Mouse (Mus musculus) neural tube, embryonic 12.5 days (tissue): ENCODE measurements around the gene Gpkow. TPM values are rescaled to one million over a fixed set of nuclear protein-coding genes. Genes with fewer than 3 reads are reported as not detected.
A peak's percentile ranks its signal among the peaks of the same experiment; 100 is the strongest.
"Not testable (repeated sequence)": the region's sequence is repeated elsewhere in the genome, so short reads cannot be mapped to it uniquely, and the experiment has no call there.

ENCODE experiments used
- ATAC-seq: fragments of 200-750 bp; cut with Nextera tagmentation; 2 replicates; pipeline ENCODE4 v1.8.0; 2017; ENCODE audit warnings: low read depth, mild to moderate bottlenecking, moderate TSS enrichment, moderate library complexity; ENCODE audit not compliant: low FRiP score
- H3K27ac ChIP-seq: fragments of 300-500 bp; sonication (generic); 2 replicates; pipeline ENCODE4 v1.5.1; 2016
- H3K27me3 ChIP-seq: fragments of 300-500 bp; sonication (generic); replicated peaks from 2 replicates; pipeline ENCODE4 v1.6.1; 2016; ENCODE audit warnings: mild to moderate bottlenecking
- H3K36me3 ChIP-seq: fragments of 300-500 bp; sonication (generic); 2 replicates; pipeline ENCODE4 v1.6.1; 2016; ENCODE audit warnings: mild to moderate bottlenecking
- H3K4me1 ChIP-seq: fragments of 300-500 bp; sonication (generic); 2 replicates; pipeline ENCODE4 v1.6.1; 2016
- H3K4me2 ChIP-seq: fragments of 300-500 bp; sonication (generic); replicated peaks from 2 replicates; pipeline ENCODE4 v1.6.1; 2016; ENCODE audit warnings: mild to moderate bottlenecking
- H3K4me3 ChIP-seq: fragments of 300-500 bp; sonication (generic); 2 replicates; pipeline ENCODE4 v1.5.1; 2016
- H3K9ac ChIP-seq: fragments of 300-500 bp; sonication (generic); 2 replicates; pipeline ENCODE4 v1.6.1; 2016; ENCODE audit warnings: mild to moderate bottlenecking
- H3K9me3 ChIP-seq: fragments of 300-500 bp; sonication (generic); 2 replicates; pipeline ENCODE4 v1.6.1; 2016; ENCODE audit warnings: mild to moderate bottlenecking
- WGBS: fragments of 180-500 bp; shearing (Covaris S2); methylation state at CpG from one replicate; pipeline ENCODE4 v1.1.7; 2016; 5-methylcytosine and 5-hydroxymethylcytosine counted together
- polyA plus RNA-seq: library from polyadenylated mRNA; unstranded; fragments of >200 nt; fragmentation: Nextera tagmentation; extraction: Ambion mirVana; gene quantifications from 2 replicates; pipeline ENCODE4 v1.2.1, GENCODE M21; 2016

The Gpkow gene
- polyA plus RNA-seq, 1 experiment from 2014 or later = 46.6 TPM

DNA sequence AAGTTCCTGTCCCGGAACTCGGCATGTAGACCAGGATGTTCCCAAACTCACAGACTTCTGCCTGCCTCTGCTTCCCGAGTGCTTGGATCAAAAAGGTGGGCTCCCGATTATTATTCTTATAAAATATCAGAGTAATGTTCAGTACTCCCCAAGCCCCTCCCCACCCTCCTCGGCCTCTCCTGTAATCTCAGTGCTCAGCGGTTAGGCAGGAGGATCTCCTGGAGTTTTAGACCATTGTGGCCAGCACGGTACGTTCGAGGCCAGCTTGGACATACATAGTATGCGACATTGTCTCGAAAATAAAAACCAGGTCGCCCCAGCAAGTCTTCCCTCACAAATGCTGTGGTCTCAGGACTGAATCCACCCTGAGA lies 16.8 kb downstream of the Gpkow start:
- WGBS = 36% methylated on average over 6 of the region's 12 CpGs
- 0 out of 2 replicates have a peak overlapping the region, but pooled peaks have one; percentile 16 for H3K4me3 ChIP-seq
- H3K4me1 ChIP-seq, H3K36me3 ChIP-seq, H3K9ac ChIP-seq, H3K9me3 ChIP-seq, H3K27me3 ChIP-seq, ATAC-seq, H3K27ac ChIP-seq: not testable (repeated sequence)
- peak overlapping the region; percentile 52 for H3K4me2 ChIP-seq

DNA sequence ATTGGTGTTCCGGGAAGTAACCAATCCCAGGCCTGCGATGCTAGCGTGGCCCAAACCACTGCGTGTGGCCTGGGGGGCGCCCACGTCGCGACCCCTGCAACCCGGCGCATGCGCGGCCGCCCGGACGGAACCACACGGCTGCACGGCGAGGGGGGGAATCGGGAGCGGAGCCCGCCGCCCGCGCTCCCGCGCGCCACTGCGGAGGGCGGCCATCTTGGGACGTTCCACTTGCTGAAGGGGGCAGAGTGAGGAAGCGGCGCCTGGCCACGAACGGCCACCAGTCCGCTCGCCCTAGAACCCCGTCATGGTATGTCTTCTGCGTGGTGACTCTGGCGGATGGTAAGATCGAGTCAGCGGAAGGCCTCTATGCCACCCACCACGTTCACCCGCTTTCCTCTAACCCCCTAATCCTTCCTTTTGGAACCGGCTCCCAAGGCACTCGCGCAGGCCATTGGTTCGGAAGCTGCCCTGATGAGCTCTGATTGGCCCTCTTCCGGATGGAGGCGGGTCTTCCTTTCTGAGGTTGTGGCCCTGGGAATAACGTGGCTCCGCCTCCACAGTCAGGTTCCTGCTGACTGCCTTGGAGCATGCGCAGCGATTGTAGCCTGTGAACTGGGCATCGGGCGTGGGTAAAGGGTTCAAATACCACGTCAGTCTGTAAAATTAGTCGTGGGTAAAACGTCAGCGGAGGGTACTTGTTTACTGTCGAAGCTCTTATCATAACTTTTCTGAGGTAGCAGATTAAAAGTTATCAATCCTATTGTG lies 17.4 kb downstream of the Gpkow start, which contains the start of gene Wdr45:
TSS of gene Wdr45 (plus strand) at position 199 of the 765 bp plus-strand sequence.
- peak; percentile 97 for ATAC-seq
- H3K36me3 ChIP-seq, H3K4me1 ChIP-seq, H3K27me3 ChIP-seq, H3K27ac ChIP-seq, H3K9me3 ChIP-seq, H3K9ac ChIP-seq: not testable (repeated sequence)
- WGBS = 18% methylated on average over 49 of the region's 60 CpGs
- Histone ChIP-seq H3K4me2 (peak within 1 kb of the TSS; percentile 52), H3K4me3 (0 out of 2 replicates have a peak within 1 kb of the TSS, but pooled peaks have one; percentile 16)

DNA sequence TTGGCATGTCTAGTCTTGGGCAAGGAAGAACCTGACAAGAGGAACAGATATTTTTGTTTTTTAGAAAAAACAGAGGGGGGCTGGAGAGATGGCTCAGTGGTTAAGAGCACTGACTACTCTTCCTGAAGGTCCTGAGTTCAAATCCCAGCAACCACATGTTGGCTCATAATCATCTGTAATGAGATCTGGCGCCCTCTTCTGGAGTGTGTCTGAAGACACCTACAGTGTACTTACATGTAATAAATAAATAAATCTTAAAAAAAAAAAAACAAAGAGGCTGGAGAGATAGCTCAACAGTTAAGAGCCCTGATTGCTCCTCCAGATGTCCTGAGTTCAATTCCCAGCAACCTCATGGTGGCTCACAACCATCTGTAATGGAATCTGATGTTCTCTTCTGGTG lies 19.1 kb downstream of the Gpkow start:
- 53% methylated on average over 1 of the region's 1 CpGs for WGBS
- H3K27me3 ChIP-seq, H3K36me3 ChIP-seq, H3K27ac ChIP-seq, H3K4me3 ChIP-seq, ATAC-seq, H3K4me1 ChIP-seq, H3K9me3 ChIP-seq, H3K9ac ChIP-seq, H3K4me2 ChIP-seq: not testable (repeated sequence)

DNA sequence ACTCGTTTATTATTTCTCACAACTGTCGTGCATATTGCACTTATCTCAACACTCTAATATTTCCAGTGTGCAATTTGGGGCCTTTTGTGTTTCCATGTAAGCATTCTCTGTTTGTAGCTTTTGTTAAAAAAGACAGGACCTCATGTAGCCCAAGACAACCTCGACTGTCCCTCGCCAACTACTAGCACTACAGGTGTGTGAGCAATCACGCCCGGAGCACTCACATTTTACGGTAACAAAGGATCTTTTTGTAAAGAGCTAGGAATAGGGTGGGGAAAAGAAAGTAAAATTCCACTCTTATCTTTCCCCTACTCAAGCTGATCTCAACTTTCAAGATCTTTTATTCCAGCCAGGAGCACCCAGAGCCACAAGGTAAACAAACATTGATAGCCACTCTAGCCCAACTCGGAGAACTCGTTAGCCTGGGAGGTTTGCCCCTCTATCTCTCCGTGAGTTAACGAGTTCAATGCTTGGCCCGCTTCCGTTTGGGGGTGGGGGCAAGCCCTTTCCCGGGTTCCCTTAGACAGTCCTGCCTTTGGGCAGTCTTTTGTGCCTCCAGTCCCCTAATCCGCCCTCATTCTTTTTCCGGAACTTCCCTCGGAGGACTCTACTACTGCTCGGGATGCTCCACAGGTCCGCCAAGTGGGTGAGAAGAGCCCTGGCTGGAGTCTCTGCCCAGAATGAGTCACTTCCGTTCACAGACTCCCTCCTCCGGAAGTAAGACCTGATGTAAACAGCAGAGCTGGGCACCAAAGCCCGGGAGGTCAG lies 24.8 kb downstream of the Gpkow start, which contains the start of gene Gm45208:
TSS of gene Gm45208 (plus strand) at position 732 of the 768 bp plus-strand sequence.
- no peaks in the 10 kb centered on the region for H3K27me3 ChIP-seq
- peak; percentile 91 for ATAC-seq
- peak within 1 kb of the TSS; percentile 51 for H3K4me3 ChIP-seq
- H3K4me1 ChIP-seq = peaks cover 5% of the 10 kb centered on the region
- H3K9me3 ChIP-seq = no peaks in the 10 kb centered on the region
- H3K36me3 ChIP-seq = peaks cover 16% of the 10 kb centered on the region
- H3K27ac ChIP-seq = peak within 1 kb of the TSS; percentile 37; the same call in 1 of the 2 replicates
- H3K9ac ChIP-seq = peak within 1 kb of the TSS; percentile 52; the same call in 1 of the 2 replicates
- 22% methylated on average over 22 of the region's 22 CpGs for WGBS
- peak within 1 kb of the TSS; percentile 64 for H3K4me2 ChIP-seq

DNA sequence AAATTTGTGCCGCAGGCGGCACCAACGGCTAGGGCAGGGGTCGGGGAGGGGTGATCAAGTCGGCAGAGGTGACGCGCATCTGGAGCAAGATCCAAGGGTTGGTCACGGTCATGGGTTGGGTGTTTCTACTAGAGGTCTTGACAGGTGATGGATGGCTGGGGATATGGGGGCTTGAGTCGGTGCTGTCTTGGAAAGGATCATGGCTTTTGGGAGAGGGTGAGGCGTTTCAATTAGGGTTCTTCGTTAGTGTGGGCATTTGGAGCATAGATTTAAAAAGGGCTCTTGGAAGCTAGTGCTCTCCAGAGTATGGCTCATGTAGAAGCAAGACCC lies 25.3 kb downstream of the Gpkow start:
- H3K4me2 ChIP-seq = peak overlapping the region; percentile 64
- peaks cover 16% of the 10 kb centered on the region for H3K36me3 ChIP-seq
- WGBS = 21% methylated on average over 11 of the region's 11 CpGs
- no peak overlapping the region for H3K27ac ChIP-seq
- ATAC-seq = no peak
- H3K9ac ChIP-seq = peak overlapping the region; percentile 52; the same call in 1 of the 2 replicates
- H3K9me3 ChIP-seq = no peaks in the 10 kb centered on the region
- no peaks in the 10 kb centered on the region for H3K27me3 ChIP-seq
- peaks cover 5% of the 10 kb centered on the region for H3K4me1 ChIP-seq
- H3K4me3 ChIP-seq = peak overlapping the region; percentile 51

DNA sequence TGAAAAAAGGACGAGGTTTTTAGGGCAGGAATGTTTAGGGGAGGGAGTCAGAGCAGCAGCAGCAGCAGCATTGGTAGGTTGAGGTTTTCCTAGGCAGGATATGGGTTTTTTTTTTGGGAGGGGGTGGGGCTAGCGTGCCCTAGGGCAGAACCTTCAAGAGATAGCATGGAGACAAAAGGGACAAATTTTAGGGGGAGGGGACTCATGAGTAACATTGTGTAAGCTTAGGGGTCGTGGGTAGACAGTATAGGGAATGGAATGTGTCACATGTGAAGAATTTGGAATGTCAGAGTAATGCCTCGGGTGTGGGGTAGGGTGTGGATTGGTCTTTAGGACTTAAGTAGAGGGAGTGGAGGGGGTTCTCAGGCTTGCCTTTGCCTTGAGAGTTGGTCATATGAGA lies 25.8 kb downstream of the Gpkow start:
- Histone ChIP-seq H3K9ac (peak overlapping the region; percentile 52; the same call in 1 of the 2 replicates), H3K4me2 (peak overlapping the region; percentile 64), H3K36me3 (peaks cover 16% of the 10 kb centered on the region), H3K27ac (no peak overlapping the region), H3K4me3 (peak overlapping the region; percentile 51), H3K4me1 (peaks cover 5% of the 10 kb centered on the region), H3K9me3 (no peaks in the 10 kb centered on the region), H3K27me3 (no peaks in the 10 kb centered on the region)
- WGBS = 35% methylated on average over 4 of the region's 4 CpGs
- ATAC-seq = no peak

DNA sequence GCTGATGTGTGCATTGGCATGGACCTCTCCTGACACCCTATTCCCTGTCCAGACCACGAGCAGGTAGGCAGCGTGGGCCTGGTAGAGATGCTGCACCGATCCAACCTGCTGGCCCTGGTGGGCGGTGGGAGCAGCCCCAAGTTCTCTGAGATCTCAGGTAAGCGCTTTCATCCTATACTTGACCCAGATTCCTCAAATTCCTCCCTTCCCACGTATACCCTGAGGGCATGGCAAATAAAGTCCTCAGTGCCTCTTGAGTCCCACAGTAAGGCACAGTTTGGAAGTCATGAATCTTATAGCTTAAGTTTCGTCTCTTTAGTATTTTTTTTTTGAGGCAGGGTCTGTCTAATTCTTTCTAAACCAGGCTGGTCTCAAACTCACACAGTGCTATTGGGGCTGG lies 27.2 kb downstream of the Gpkow start:
- Histone ChIP-seq H3K27me3 (no peaks in the 10 kb centered on the region), H3K4me3 (no peak overlapping the region), H3K36me3 (peaks cover 16% of the 10 kb centered on the region), H3K9ac (no peak overlapping the region), H3K4me1 (peaks cover 5% of the 10 kb centered on the region), H3K9me3 (no peaks in the 10 kb centered on the region), H3K27ac (no peak overlapping the region), H3K4me2 (no peak overlapping the region)
- no peak for ATAC-seq
- WGBS = 78% methylated on average over 7 of the region's 7 CpGs

DNA sequence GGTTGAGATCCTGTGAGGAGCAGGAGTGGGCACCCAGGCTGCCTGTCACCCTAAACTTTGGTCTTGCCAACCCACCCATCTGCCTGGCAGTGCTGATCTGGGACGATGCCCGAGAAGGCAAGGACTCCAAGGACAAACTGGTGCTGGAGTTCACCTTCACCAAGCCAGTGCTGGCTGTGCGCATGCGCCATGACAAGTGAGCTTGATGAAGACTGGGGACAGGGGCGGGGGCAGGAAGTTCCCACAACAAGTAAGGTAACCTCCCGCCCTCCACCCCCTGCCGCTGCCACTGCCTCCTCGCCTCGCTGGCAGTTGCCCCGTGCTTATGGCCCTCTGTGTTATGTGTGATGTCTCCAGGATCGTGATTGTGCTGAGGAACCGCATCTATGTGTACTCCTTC lies 28.9 kb downstream of the Gpkow start:
- no peak overlapping the region for H3K4me2 ChIP-seq
- peaks cover 16% of the 10 kb centered on the region for H3K36me3 ChIP-seq
- H3K9ac ChIP-seq = no peak overlapping the region
- WGBS = 94% methylated on average over 12 of the region's 12 CpGs
- H3K4me1 ChIP-seq = peaks cover 5% of the 10 kb centered on the region
- no peaks in the 10 kb centered on the region for H3K9me3 ChIP-seq
- ATAC-seq = no peak
- no peak overlapping the region for H3K27ac ChIP-seq
- no peak overlapping the region for H3K4me3 ChIP-seq
- no peaks in the 10 kb centered on the region for H3K27me3 ChIP-seq

DNA sequence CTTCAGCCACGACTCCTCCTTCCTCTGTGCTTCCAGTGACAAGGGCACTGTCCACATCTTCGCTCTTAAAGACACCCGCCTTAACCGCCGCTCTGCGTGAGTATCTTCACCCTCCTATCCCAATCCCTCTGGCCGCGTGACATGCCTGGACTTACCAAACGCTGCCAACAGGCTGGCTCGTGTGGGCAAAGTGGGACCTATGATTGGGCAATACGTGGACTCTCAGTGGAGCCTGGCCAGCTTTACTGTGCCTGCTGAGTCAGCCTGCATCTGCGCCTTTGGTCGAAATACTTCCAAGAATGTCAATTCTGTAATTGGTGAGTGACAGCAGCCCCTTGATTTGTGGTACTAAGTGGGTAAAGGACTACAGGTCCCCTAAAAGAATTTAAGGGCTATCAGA lies 30.2 kb downstream of the Gpkow start:
- H3K9me3 ChIP-seq = no peaks in the 10 kb centered on the region
- peaks cover 16% of the 10 kb centered on the region for H3K36me3 ChIP-seq
- no peak overlapping the region for H3K27ac ChIP-seq
- 92% methylated on average over 13 of the region's 13 CpGs for WGBS
- no peak for ATAC-seq
- no peak overlapping the region for H3K4me2 ChIP-seq
- no peak overlapping the region for H3K9ac ChIP-seq
- H3K4me1 ChIP-seq = peaks cover 5% of the 10 kb centered on the region
- H3K4me3 ChIP-seq = no peak overlapping the region
- no peaks in the 10 kb centered on the region for H3K27me3 ChIP-seq

DNA sequence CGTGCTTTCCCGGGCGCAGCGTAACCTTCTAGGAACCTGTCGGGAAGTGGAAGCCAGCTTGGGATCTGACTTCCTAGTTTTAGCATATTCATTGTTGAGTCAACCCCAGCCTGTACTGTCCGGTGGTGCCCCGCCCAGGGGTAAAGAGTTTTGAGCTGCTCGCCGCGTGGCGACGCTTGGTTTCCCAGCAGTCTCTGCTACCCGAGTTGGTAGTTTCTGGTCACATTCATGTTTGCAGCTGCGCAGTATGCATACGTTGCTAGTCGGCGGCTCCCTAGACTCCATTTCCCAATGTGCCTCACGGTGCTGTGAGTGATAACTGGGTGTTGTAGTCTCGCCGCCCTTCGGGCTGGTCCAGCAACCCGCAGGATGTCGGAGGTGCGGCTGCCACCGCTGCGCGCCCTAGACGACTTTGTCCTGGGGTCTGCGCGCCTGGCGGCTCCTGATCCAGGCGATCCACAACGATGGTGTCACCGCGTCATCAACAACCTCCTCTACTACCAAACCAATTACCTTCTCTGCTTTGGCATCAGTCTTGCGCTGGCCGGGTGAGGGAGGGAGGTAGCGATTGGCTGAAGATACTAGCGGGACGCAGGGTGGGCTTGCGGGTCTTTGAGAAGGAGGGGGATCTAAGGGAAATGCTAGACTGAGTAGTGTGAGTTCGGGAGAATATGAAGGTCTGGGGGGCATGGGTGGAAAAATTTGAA lies 31.4 kb downstream of the Gpkow start, which contains the start of gene Praf2:
TSS of gene Praf2 (plus strand) at position 225 of the 707 bp plus-strand sequence.
- Histone ChIP-seq H3K4me3 (peak within 1 kb of the TSS; percentile 40), H3K9me3 (no peaks in the 10 kb centered on the region), H3K4me1 (no peaks in the 10 kb centered on the region; the same call in 1 of the 2 replicates), H3K27ac (no peak within 1 kb of the TSS), H3K9ac (peak within 1 kb of the TSS; percentile 55), H3K4me2 (peak within 1 kb of the TSS; percentile 59), H3K27me3 (no peaks in the 10 kb centered on the region), H3K36me3 (peaks cover 16% of the 10 kb centered on the region)
- 17% methylated on average over 42 of the region's 42 CpGs for WGBS
- peak; percentile 92 for ATAC-seq

DNA sequence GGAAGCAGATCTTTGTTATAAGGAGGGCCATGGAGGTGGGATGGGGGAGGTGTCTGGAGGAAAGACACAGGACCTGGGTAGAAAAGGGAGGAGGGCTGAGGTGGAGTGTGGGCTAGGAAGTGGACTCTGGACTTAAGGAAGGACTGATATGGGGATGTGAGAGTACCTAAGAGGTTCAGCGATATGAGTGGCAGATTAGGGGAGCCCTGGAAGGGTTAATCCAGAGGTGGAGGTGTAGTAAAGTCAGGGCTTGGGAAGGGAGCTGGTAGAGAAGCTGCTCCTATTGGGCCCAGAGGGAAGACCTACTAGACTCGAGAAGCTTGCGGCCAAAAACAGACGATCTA lies 32.0 kb downstream of the Gpkow start:
- H3K36me3 ChIP-seq = peaks cover 15% of the 10 kb centered on the region
- peak overlapping the region; percentile 55 for H3K9ac ChIP-seq
- no peak overlapping the region for H3K27ac ChIP-seq
- WGBS = 29% methylated on average over 4 of the region's 4 CpGs
- no peaks in the 10 kb centered on the region; the same call in 1 of the 2 replicates for H3K4me1 ChIP-seq
- no peaks in the 10 kb centered on the region for H3K9me3 ChIP-seq
- H3K27me3 ChIP-seq = no peaks in the 10 kb centered on the region
- ATAC-seq = no peak
- peak overlapping the region; percentile 40 for H3K4me3 ChIP-seq
- H3K4me2 ChIP-seq = peak overlapping the region; percentile 59
